Mouse (Mus musculus) heart, adult 2 months (tissue): ENCODE measurements around the gene Mrps5. TPM values are rescaled to one million over a fixed set of nuclear protein-coding genes. Genes with fewer than 3 reads are reported as not detected.

Experiments used
- DNase-seq, 2 experiments: peaks; one replicate each; pipeline ENCODE4 v3.0.0; 2021
- H3K27ac ChIP-seq: fragments of 200-600 bp; 2 replicates; pipeline ENCODE4 v1.8.1; 2022
- H3K27me3 ChIP-seq: fragments of 200-500 bp; 2 replicates; pipeline ENCODE4 v1.6.1; 2012; ENCODE audit warnings: mild to moderate bottlenecking, low read length, inconsistent platforms, mixed read lengths; ENCODE audit not compliant: control insufficient read depth, insufficient read depth
- H3K36me3 ChIP-seq: fragments of 200-500 bp; 2 replicates; pipeline ENCODE4 v1.6.1; 2012; ENCODE audit warnings: low read length, inconsistent platforms; ENCODE audit not compliant: control insufficient read depth, insufficient read depth
- H3K4me1 ChIP-seq: fragments of 200-500 bp; 2 replicates; pipeline ENCODE4 v1.6.1; 2011; ENCODE audit warnings: low read length; ENCODE audit not compliant: control insufficient read depth, insufficient read depth
- H3K4me3 ChIP-seq: fragments of 200-600 bp; 2 replicates; pipeline ENCODE4 v1.8.1; 2022
- H3K79me2 ChIP-seq: fragments of 200-500 bp; replicated peaks from 2 replicates; pipeline ENCODE4 v1.6.1; 2012; ENCODE audit warnings: mild to moderate bottlenecking, inconsistent platforms, low read length, moderate library complexity, mixed read lengths; ENCODE audit not compliant: control insufficient read depth, insufficient read depth
- H3K9ac ChIP-seq: fragments of 200-500 bp; 2 replicates; pipeline ENCODE4 v1.6.1; 2012; ENCODE audit warnings: low read depth, mild to moderate bottlenecking, control low read depth, inconsistent platforms, low read length, mixed read lengths
- CTCF ChIP-seq: fragments of 200-600 bp; IDR thresholded peaks from 2 replicates; pipeline ENCODE4 v1.8.1; 2022; ENCODE audit warnings: antibody characterized with exemption, mild to moderate bottlenecking, moderate library complexity
- EP300 ChIP-seq: fragments of 200-500 bp; IDR thresholded peaks from 2 replicates; pipeline ENCODE4 v1.6.1; 2011; ENCODE audit warnings: low read depth, low read length, control low read depth; ENCODE audit not compliant: insufficient read depth
- POLR2A ChIP-seq: fragments of 200-500 bp; IDR thresholded peaks from 2 replicates; pipeline ENCODE4 v1.6.1; 2011; ENCODE audit warnings: mild to moderate bottlenecking, low read depth, low read length, control low read depth; ENCODE audit not compliant: insufficient read depth
- WGBS: fragments of 180-500 bp; shearing (Covaris S2); methylation state at CpG from one replicate; pipeline ENCODE4 v1.1.7; 2018; 5-methylcytosine and 5-hydroxymethylcytosine counted together
- intact Hi-C: fragments of 180-260 bp; cut with DNase I; formaldehyde crosslinking; loops from one replicate; pipeline ENCODE4 v1.15.1; 2025
- polyA plus RNA-seq: library from polyadenylated mRNA; depleted of rRNA; stranded (reverse); fragments of >200 nt; gene quantifications from 2 replicates; pipeline ENCODE4 v1.2.3, GENCODE M21; 2012
- total RNA-seq, 2 experiments: library from RNA; stranded (reverse); gene quantifications; 2 replicates each; pipeline ENCODE4 v1.2.3; 2021

The Mrps5 gene
- total and polyA plus RNA-seq, 3 experiments: 58.2 to 89.7 (median 80.3) TPM

DNA sequence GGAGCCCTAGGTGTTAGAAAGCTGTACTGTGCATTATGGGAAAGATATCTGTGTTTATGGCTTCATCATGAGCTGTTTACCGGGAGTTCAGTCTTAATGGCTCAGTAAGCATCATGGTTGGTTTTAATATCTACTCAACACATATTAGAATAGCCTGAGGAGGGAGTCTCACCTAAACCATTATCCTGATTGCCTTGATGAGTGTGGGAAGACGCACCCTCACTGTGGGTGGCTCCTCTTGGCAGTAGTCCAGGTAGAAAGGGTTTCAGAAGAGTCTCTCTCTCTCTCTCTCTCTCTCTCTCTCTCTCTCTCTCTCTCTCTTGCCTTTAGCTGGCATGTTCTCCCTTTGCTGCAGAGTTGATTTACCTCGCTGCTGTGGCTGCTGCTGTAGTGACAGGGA, 35.0 kb downstream of the Mrps5 start:
- 54% methylated on average over 3 of the region's 3 CpGs for WGBS
- DNase-seq: no peak
- H3K79me2 ChIP-seq: no peaks in the 10 kb centered on the region
- H3K27ac ChIP-seq: no peak overlapping the region
- no peaks in the 10 kb centered on the region; the same call in 1 of the 2 replicates for H3K4me1 ChIP-seq
- no peak for TF ChIP-seq CTCF
- TF ChIP-seq EP300: no peak
- TF ChIP-seq POLR2A: no peak
- no peak overlapping the region for H3K9ac ChIP-seq
- H3K4me3 ChIP-seq: no peak overlapping the region
- H3K36me3 ChIP-seq: no peaks in the 10 kb centered on the region
- intact Hi-C loops: no loop called here
- no peaks in the 10 kb centered on the region for H3K27me3 ChIP-seq

DNA sequence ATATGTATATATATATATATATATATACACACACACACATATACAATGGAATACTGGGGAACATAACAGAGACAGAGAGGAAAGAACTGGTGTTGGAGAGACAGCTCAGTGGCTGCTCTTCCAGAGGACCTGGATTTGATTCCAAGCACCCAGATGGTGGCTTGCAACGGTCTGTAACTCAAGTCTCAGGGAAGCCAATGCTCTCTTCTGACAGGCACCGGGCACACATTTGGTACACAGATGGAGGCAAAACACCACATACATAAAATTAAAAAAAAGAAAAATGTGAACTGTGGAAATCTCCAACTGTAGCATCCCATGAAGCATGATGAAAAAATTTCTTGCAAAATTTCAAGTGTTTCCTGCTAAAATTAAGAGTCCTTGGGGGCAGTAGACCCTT, 37.8 kb downstream of the Mrps5 start:
- H3K4me1 ChIP-seq: no peaks in the 10 kb centered on the region
- no peaks in the 10 kb centered on the region for H3K79me2 ChIP-seq
- no peak for TF ChIP-seq EP300
- TF ChIP-seq CTCF: no peak
- no peak for TF ChIP-seq POLR2A
- H3K4me3 ChIP-seq: no peak overlapping the region
- H3K36me3 ChIP-seq: no peaks in the 10 kb centered on the region
- no peak overlapping the region for H3K27ac ChIP-seq
- H3K27me3 ChIP-seq: no peaks in the 10 kb centered on the region
- WGBS: 87% methylated on average over 2 of the region's 2 CpGs
- DNase-seq: no peak
- H3K9ac ChIP-seq: no peak overlapping the region
- intact Hi-C loops: no loop called here

GRCm38 (mm10) chr2:127625659-127626058, 38.6 kb downstream of the Mrps5 start:
- DNase-seq: no peak
- no peaks in the 10 kb centered on the region for H3K4me1 ChIP-seq
- no peak overlapping the region for H3K9ac ChIP-seq
- no peaks in the 10 kb centered on the region for H3K27me3 ChIP-seq
- TF ChIP-seq EP300: no peak
- TF ChIP-seq POLR2A: no peak
- no peak for TF ChIP-seq CTCF
- intact Hi-C loops: no loop called here
- 59% methylated on average over 5 of the region's 5 CpGs for WGBS
- no peak overlapping the region for H3K27ac ChIP-seq
- no peaks in the 10 kb centered on the region for H3K36me3 ChIP-seq
- H3K4me3 ChIP-seq: no peak overlapping the region
- H3K79me2 ChIP-seq: no peaks in the 10 kb centered on the region

DNA sequence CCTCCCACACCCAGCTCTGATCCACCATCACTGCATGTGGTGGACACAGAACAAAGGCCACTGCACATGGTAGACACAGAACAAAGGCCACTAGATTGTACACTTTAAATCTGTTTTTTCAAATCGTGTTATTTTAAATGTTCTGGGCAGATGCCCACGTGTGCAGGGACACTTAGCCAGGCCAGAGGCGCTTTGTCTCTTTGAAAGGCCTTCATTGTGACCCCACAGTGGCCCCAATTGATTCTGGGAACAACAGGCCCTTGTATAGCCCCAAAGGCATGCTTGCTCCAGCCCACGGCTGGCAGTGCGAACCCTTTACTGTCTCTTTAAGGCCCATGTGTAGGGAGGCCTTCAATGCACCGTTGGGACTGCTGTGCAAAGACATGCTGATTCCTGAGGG, 40.3 kb downstream of the Mrps5 start:
- intact Hi-C loops: no loop called here
- WGBS: 74% methylated on average over 6 of the region's 6 CpGs
- H3K9ac ChIP-seq: no peak overlapping the region
- H3K27ac ChIP-seq: no peak overlapping the region
- DNase-seq: no peak
- H3K79me2 ChIP-seq: no peaks in the 10 kb centered on the region
- TF ChIP-seq EP300 (no peak), CTCF (no peak), POLR2A (no peak)
- H3K4me1 ChIP-seq: no peaks in the 10 kb centered on the region
- H3K36me3 ChIP-seq: no peaks in the 10 kb centered on the region
- no peak overlapping the region for H3K4me3 ChIP-seq
- no peaks in the 10 kb centered on the region; the same call in 1 of the 2 replicates for H3K27me3 ChIP-seq

DNA sequence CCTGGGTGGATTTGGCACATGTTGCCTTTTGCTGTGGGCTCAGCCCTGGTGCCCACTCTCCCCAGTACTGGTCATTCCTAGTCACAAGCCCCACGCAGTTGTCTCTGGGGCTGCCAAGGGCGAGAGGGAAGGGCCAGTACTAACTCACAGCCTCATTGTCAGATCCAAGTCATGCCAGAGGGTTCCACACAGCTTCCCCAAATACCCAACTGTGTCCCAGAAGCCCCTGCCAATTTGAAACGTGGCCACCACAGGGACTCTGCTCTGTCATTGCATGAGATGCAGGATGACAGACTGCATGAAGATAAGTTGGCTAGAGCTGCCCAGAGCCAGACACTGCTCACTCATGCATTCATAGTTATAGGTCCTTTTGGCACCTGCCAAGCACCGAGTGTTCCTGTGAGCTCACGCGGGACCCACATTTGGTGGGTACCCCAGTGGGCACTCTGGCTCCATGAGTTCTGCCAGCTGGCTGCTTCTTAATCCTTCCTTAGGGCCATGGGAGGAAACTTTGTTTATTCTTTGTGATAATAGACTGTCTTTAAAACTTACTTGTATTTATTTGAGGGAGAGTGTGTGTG, 41.1 kb downstream of the Mrps5 start:
- Histone ChIP-seq H3K36me3 (no peaks in the 10 kb centered on the region), H3K4me3 (no peak overlapping the region), H3K4me1 (no peaks in the 10 kb centered on the region), H3K79me2 (no peaks in the 10 kb centered on the region), H3K9ac (no peak overlapping the region), H3K27ac (no peak overlapping the region), H3K27me3 (no peaks in the 10 kb centered on the region; the same call in 1 of the 2 replicates)
- no peak for TF ChIP-seq CTCF
- no peak for TF ChIP-seq POLR2A
- TF ChIP-seq EP300: no peak
- intact Hi-C loops: no loop called here
- no peak for DNase-seq
- WGBS: 76% methylated on average over 6 of the region's 6 CpGs

DNA sequence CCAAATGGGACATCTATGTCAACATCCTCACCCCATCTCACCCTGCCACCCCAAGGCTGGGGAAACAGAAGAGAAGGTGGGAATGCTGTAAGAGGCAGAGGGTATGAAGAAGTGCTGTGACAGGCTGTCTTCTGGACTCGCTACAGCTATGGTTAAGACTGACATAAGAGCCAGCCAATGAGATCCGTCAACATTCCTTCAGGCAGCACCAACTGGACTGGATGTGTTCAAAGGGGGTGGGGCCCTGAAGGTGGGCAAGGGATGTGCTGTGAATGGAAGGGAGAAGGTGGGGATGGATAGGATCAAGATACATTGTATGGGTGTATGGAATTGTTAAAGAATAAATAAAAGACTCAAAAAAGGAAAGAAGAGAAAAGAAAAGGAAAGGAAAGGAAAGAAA, 45.6 kb downstream of the Mrps5 start:
- no peak for DNase-seq
- Histone ChIP-seq H3K27me3 (no peaks in the 10 kb centered on the region; the same call in 1 of the 2 replicates), H3K4me3 (no peak overlapping the region), H3K27ac (no peak overlapping the region), H3K36me3 (no peaks in the 10 kb centered on the region), H3K9ac (no peak overlapping the region), H3K4me1 (no peaks in the 10 kb centered on the region), H3K79me2 (no peaks in the 10 kb centered on the region)
- TF ChIP-seq POLR2A (no peak), EP300 (no peak), CTCF (no peak)
- intact Hi-C loops: no loop called here
- 64% methylated on average over 2 of the region's 2 CpGs for WGBS
